Mouse (Mus musculus) hindbrain, postnatal 0 days (tissue): Measurements from ENCODE around the gene Agpat1. TPM values are rescaled to one million over a fixed set of nuclear protein-coding genes. Genes with fewer than 3 reads are reported as not detected.

Experiments used
- ATAC-seq: fragments of 200-750 bp; cut with Nextera tagmentation; 2 replicates; pipeline ENCODE4 v1.8.0; 2017; ENCODE audit warnings: mild to moderate bottlenecking, moderate TSS enrichment, moderate library complexity
- DNase-seq: peaks from one replicate; pipeline ENCODE4 v3.0.0-alpha.2; 2015; ENCODE audit warnings: low spot score
- H3K27ac ChIP-seq: fragments of 300-500 bp; sonication (generic); 2 replicates; pipeline ENCODE4 v1.5.1; 2014; ENCODE audit warnings: mild to moderate bottlenecking
- H3K27me3 ChIP-seq: fragments of 300-500 bp; sonication (generic); 2 replicates; pipeline ENCODE4 v1.6.1; 2014; ENCODE audit warnings: low read length, mixed read lengths; ENCODE audit not compliant: insufficient read depth
- H3K36me3 ChIP-seq: fragments of 300-500 bp; sonication (generic); 2 replicates; pipeline ENCODE4 v1.6.1; 2014; ENCODE audit warnings: low read length, mixed read lengths; ENCODE audit not compliant: insufficient read depth
- H3K4me1 ChIP-seq: fragments of 300-500 bp; sonication (generic); 2 replicates; pipeline ENCODE4 v1.6.1; 2014; ENCODE audit warnings: antibody characterized with exemption, low read length, mixed read lengths; ENCODE audit not compliant: insufficient read depth
- H3K4me2 ChIP-seq: fragments of 300-500 bp; sonication (generic); 2 replicates; pipeline ENCODE4 v1.6.1; 2014; ENCODE audit warnings: low read depth, mild to moderate bottlenecking, low read length, moderate library complexity, mixed read lengths
- H3K4me3 ChIP-seq: fragments of 300-500 bp; sonication (generic); 2 replicates; pipeline ENCODE4 v1.5.1; 2014; ENCODE audit warnings: low read length
- H3K9ac ChIP-seq: fragments of 300-500 bp; sonication (generic); replicated peaks from 2 replicates; pipeline ENCODE4 v1.6.1; 2014; ENCODE audit warnings: mild to moderate bottlenecking, low read length, moderate library complexity, mixed read lengths
- H3K9me3 ChIP-seq: fragments of 300-500 bp; sonication (generic); 2 replicates; pipeline ENCODE4 v1.6.1; 2016; ENCODE audit warnings: low read length, mixed read lengths
- CTCF ChIP-seq: IDR thresholded peaks from 2 replicates; pipeline ENCODE4 v1.5.1; 2016; ENCODE audit warnings: antibody characterized with exemption, control low read depth, low read depth
- WGBS: fragments of 180-500 bp; shearing (Covaris S2); extraction: QIAGEN DNeasy Blood & Tissue Kit; methylation state at CpG from one replicate; pipeline ENCODE4 v1.1.7; 2014; 5-methylcytosine and 5-hydroxymethylcytosine counted together
- polyA plus RNA-seq: library from polyadenylated mRNA; unstranded; fragments of >200 nt; fragmentation: Nextera tagmentation; extraction: Ambion mirVana; gene quantifications from 2 replicates; pipeline ENCODE4 v1.2.1, GENCODE M21; 2015
- total RNA-seq: library from RNA; depleted of rRNA; stranded (reverse); fragments of >200 nt; gene quantifications from 2 replicates; pipeline ENCODE4 v1.2.3, GENCODE M21; 2014

Gene Agpat1
- total and polyA plus RNA-seq, 2 experiments from 2014 or later = 98.4 to 322 TPM

GRCm38 (mm10) chr17:34569919-34570318 lies 34.1 kb upstream of the Agpat1 start:
- no peak for DNase-seq
- Histone ChIP-seq H3K9me3 (no peaks in the 10 kb centered on the region), H3K27me3 (no peaks in the 10 kb centered on the region), H3K4me2 (no peak overlapping the region), H3K36me3 (no peaks in the 10 kb centered on the region), H3K4me3 (no peak overlapping the region), H3K4me1 (no peaks in the 10 kb centered on the region), H3K9ac (no peak overlapping the region), H3K27ac (no peak overlapping the region)
- ATAC-seq = no peak
- 68% methylated on average over 4 of the region's 4 CpGs for WGBS
- no peak for TF ChIP-seq CTCF

GRCm38 (mm10) chr17:34571875-34572274 lies 32.2 kb upstream of the Agpat1 start:
- Histone ChIP-seq H3K27ac (no peak overlapping the region), H3K4me2 (no peak overlapping the region), H3K9ac (no peak overlapping the region), H3K27me3 (no peaks in the 10 kb centered on the region), H3K4me3 (no peak overlapping the region), H3K36me3 (no peaks in the 10 kb centered on the region), H3K4me1 (no peaks in the 10 kb centered on the region), H3K9me3 (no peaks in the 10 kb centered on the region)
- WGBS = 17% methylated on average over 5 of the region's 5 CpGs
- ATAC-seq (no peak), DNase-seq (no peak)
- peak; percentile 62 for TF ChIP-seq CTCF

- no peak overlapping the region for H3K9ac ChIP-seq
- H3K9me3 ChIP-seq = no peaks in the 10 kb centered on the region
- H3K4me1 ChIP-seq = no peaks in the 10 kb centered on the region
- H3K4me3 ChIP-seq = no peak overlapping the region
- no peak overlapping the region for H3K27ac ChIP-seq
- 18% methylated on average over 15 of the region's 15 CpGs for WGBS
- ATAC-seq = peak; percentile 44; the same call in 1 of the 2 replicates
- H3K4me2 ChIP-seq = no peak overlapping the region
- peak; percentile 15; the same call in 1 of the 2 replicates for TF ChIP-seq CTCF
- peak; percentile 27 for DNase-seq
- no peaks in the 10 kb centered on the region for H3K36me3 ChIP-seq
- H3K27me3 ChIP-seq = no peaks in the 10 kb centered on the region
Measured at GRCm38 (mm10) chr17:34572361-34572760, 31.7 kb upstream of the Agpat1 start.

- ATAC-seq (no peak), DNase-seq (no peak)
- no peak for TF ChIP-seq CTCF
- Histone ChIP-seq H3K27ac (no peak overlapping the region), H3K4me2 (no peak overlapping the region), H3K27me3 (no peaks in the 10 kb centered on the region), H3K9me3 (no peaks in the 10 kb centered on the region), H3K9ac (no peak overlapping the region), H3K4me1 (no peaks in the 10 kb centered on the region), H3K4me3 (no peak overlapping the region), H3K36me3 (no peaks in the 10 kb centered on the region)
- WGBS = 75% methylated on average over 5 of the region's 5 CpGs
Measured at GRCm38 (mm10) chr17:34576577-34576976, 27.5 kb upstream of the Agpat1 start.

DNA sequence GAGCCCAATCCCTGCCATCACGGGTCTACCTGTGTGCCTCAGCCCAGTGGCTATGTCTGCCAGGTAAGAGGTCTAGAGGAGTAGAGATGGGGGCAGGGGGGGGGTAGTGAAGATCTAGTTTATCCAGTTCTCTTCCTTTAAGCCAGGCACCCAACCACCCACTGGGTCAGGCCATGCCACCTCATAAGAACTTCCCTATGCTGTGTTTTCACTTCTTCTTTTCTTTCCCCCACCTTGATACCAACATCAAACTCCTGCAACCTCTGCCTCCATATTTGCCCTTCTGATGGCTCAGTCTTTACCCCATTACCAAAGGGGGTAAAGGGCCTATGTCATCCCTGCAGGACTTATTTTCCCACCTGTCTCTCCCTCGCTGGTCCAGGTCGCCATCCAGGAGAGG lies 26.0 kb upstream of the Agpat1 start:
- Histone ChIP-seq H3K27ac (no peak overlapping the region), H3K9me3 (no peaks in the 10 kb centered on the region), H3K4me3 (no peak overlapping the region), H3K4me2 (no peak overlapping the region), H3K4me1 (no peaks in the 10 kb centered on the region), H3K36me3 (no peaks in the 10 kb centered on the region), H3K9ac (no peak overlapping the region), H3K27me3 (no peaks in the 10 kb centered on the region)
- DNase-seq = no peak
- 91% methylated on average over 3 of the region's 3 CpGs for WGBS
- TF ChIP-seq CTCF = no peak
- ATAC-seq = no peak

DNA sequence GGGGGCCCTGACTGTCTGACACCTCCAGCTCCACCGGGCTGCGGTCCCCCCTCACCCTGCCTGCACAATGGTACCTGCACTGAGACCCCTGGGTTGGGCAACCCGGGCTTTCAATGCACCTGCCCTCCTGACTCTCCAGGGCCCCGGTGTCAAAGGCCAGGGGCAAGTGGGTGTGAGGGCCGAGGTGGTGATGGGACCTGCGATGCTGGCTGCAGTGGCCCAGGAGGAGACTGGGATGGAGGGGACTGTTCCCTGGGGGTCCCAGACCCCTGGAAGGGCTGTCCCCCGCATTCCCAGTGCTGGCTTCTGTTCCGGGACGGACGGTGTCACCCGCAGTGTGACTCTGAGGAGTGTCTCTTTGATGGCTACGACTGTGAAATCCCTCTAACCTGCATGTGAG lies 21.5 kb upstream of the Agpat1 start:
- DNase-seq (no peak), ATAC-seq (no peak)
- no peaks in the 10 kb centered on the region for H3K27me3 ChIP-seq
- H3K9me3 ChIP-seq = no peaks in the 10 kb centered on the region
- no peak for TF ChIP-seq CTCF
- 85% methylated on average over 12 of the region's 12 CpGs for WGBS
- no peak overlapping the region for H3K27ac ChIP-seq
- no peak overlapping the region for H3K4me3 ChIP-seq
- no peaks in the 10 kb centered on the region for H3K4me1 ChIP-seq
- H3K9ac ChIP-seq = no peak overlapping the region
- H3K36me3 ChIP-seq = no peaks in the 10 kb centered on the region
- no peak overlapping the region for H3K4me2 ChIP-seq

DNA sequence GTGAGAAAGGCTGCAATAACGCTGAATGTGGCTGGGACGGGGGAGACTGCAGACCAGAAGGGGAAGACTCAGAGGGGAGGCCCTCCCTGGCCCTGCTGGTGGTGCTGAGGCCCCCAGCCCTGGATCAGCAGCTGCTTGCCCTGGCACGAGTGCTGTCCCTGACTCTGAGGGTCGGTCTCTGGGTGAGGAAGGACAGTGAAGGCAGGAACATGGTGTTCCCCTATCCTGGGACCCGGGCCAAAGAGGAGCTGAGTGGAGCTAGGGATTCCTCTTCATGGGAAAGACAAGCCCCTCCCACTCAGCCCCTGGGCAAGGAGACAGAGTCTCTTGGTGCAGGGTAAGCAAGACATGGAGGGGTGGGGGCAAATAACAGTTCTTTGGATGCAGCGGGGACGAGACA lies 20.7 kb upstream of the Agpat1 start:
- H3K4me1 ChIP-seq = no peaks in the 10 kb centered on the region
- H3K27me3 ChIP-seq = no peaks in the 10 kb centered on the region
- ATAC-seq (no peak), DNase-seq (no peak)
- no peak for TF ChIP-seq CTCF
- no peak overlapping the region for H3K27ac ChIP-seq
- H3K4me3 ChIP-seq = no peak overlapping the region
- 43% methylated on average over 7 of the region's 7 CpGs for WGBS
- H3K4me2 ChIP-seq = no peak overlapping the region
- H3K36me3 ChIP-seq = no peaks in the 10 kb centered on the region
- H3K9me3 ChIP-seq = no peaks in the 10 kb centered on the region
- no peak overlapping the region for H3K9ac ChIP-seq
